Mouse (Mus musculus): Measurements from ENCODE around the gene Gtf2i.

- TF ChIP-seq POLR2AphosphoS5 (IDR thresholded peaks at IDR 0.05; ENCODE audit: insufficient replicate concordance, low read depth, low read length) (no peak), TAL1 (conservative IDR thresholded peaks at IDR 0.05; ENCODE audit: low read depth, low read length) (no peak), CTCF (IDR thresholded peaks at IDR 0.05; ENCODE audit: low read depth, low read length) (no peak), GATA1 (IDR thresholded peaks at IDR 0.05; ENCODE audit: borderline replicate concordance, low read length) (no peak)
Observed at GRCm38 (mm10) chr5:134221708-134222150, 92.8 kb downstream of the Gtf2i start.
